Mouse (Mus musculus): Measurements from ENCODE around the gene Enpp7. TPM values are rescaled to one million over a fixed set of nuclear protein-coding genes. Genes with fewer than 3 reads are reported as not detected.

Gene Enpp7
- not detected for polyA plus RNA-seq (2015; fragmentation: Illumina TruSeq; extraction: RNeasy Lipid Tissue Mini Kit (QIAGEN cat#74804); ENCODE audit: low read depth, low replicate concordance)

DNA sequence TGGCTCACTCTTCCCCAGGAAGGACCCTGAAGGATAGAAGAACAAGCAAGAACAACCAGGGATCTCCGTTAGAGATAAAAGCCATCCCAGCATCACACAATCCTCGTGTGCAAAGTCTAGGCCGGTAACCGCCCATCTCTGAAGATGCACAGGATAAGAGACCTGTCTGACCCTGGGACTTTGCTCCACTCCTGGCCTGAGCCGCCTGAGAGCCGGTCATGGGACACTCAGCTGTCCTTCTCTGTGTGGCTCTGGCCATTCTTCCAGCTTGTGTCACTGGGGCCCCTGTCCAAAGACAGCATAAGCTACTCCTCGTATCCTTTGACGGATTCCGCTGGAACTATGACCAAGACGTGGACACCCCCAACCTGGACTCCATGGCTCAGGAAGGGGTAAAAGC is at the start of gene Enpp7:
Gene Enpp7, plus strand, starts transcription at position 190 of the 400 bp plus-strand sequence.

DNA sequence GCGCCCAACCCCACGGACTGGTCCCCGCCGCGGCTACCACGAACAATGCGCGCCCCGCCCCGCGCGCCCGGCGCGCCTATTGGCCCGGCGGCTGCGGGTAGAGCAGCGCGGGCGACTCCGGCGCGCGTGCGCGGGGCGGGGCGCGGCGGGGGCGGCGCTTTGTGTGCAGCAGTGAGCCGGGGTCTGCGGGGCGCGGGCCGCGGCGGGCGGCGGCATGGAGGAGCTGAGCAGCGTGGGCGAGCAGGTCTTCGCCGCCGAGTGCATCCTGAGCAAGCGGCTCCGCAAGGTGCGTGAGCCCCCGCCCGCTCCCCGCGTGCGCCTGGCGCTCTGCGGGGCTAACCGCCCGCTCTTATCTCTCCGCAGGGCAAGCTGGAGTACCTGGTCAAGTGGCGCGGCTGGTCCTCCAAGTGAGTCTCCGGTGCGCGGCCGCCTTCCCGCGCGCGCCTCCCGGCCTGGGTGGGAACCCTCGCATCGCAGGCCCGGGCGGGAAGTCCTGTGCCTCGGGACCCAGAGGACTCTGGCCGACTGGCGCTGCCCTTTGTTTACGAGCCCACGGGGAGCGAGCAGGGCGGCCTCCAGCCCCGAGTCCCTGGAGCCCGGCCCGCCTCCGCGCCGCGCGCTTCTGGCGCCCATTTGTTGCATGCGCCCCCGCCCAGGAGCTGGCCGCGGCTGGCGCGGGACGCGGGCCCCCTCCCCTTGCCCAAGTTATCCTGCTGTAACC is 35.1 kb downstream of the Enpp7 start, which contains the start of gene Cbx2:
Gene Cbx2, plus strand, starts transcription at position 68 of the 721 bp plus-strand sequence.

DNA sequence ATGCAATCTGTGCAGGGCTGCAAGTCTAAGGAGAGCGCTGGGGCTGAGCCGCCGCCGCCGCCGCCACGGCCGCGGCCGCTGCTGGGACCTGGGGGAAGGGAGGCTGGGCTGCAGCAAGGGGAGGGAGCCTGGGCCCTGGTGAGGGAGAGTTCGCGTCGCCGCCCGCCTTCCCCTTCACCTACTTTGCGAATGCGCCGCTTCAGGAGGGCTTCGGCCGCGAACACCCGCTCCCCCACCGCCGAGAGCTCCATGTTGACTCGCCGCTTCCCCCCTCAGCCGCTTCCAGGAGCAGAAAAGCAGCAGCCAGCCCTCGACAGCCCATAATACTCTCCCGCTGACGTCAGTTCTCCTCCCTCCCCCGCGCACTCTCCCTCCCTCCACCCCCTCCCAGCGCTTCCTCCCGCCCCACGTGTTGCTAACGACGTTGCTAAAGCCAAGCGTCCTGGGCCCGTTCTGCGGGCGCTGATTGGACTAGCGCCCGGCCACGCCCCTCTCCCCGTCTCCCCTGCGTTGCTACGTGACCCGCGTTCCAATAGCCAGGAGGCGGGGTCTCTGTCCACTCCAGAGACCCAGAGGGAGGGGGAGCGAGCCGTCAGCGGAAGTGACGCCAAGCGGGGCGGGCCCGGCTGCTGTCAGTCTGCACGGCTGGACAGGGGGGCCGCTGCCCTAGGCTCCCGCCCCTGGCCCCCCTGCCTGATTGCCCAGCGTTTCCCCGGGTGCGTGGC is 52.8 kb downstream of the Enpp7 start, which contains the start of gene Cbx8:
Gene Cbx8, minus strand, starts transcription at position 370 of the 725 bp plus-strand sequence.

Other genes starting within 250 kb of the Enpp7 start
- gene Rbfox3, start 76.6 kb upstream of the Enpp7 start, polyA plus RNA-seq (2015; fragmentation: Illumina TruSeq; extraction: RNeasy Lipid Tissue Mini Kit (QIAGEN cat#74804); ENCODE audit: low read depth, low replicate concordance): 189 TPM
- 2.1 TPM for gene Cbx2, start 34.8 kb downstream of the Enpp7 start, polyA plus RNA-seq (2015; fragmentation: Illumina TruSeq; extraction: RNeasy Lipid Tissue Mini Kit (QIAGEN cat#74804); ENCODE audit: low read depth, low replicate concordance)
- 15.5 TPM for gene Cbx8, start 52.8 kb downstream of the Enpp7 start, polyA plus RNA-seq (2015; fragmentation: Illumina TruSeq; extraction: RNeasy Lipid Tissue Mini Kit (QIAGEN cat#74804); ENCODE audit: low read depth, low replicate concordance)
- 28.6 TPM for gene Cbx4, start 98.0 kb downstream of the Enpp7 start, polyA plus RNA-seq (2015; fragmentation: Illumina TruSeq; extraction: RNeasy Lipid Tissue Mini Kit (QIAGEN cat#74804); ENCODE audit: low read depth, low replicate concordance)
- gene Tbc1d16, start 240.3 kb downstream of the Enpp7 start, polyA plus RNA-seq (2015; fragmentation: Illumina TruSeq; extraction: RNeasy Lipid Tissue Mini Kit (QIAGEN cat#74804); ENCODE audit: low read depth, low replicate concordance): 21.5 TPM
- 1.6 TPM for gene Ccdc40, start 240.4 kb downstream of the Enpp7 start, polyA plus RNA-seq (2015; fragmentation: Illumina TruSeq; extraction: RNeasy Lipid Tissue Mini Kit (QIAGEN cat#74804); ENCODE audit: low read depth, low replicate concordance)

All from brain, adult 10 weeks (tissue).